Mouse (Mus musculus): Measurements from ENCODE around the gene Grhl3. TPM values are rescaled to one million over a fixed set of nuclear protein-coding genes. Genes with fewer than 3 reads are reported as not detected.
A peak's percentile ranks its signal among the peaks of the same experiment; 100 is the strongest.

Grhl3 gene
- total and polyA plus RNA-seq, 3 experiments = 0.10 TPM; not detected in 2

GRCm38 (mm10) chr4:135493691-135494520 is 79.5 kb downstream of the Grhl3 start:
- peak; percentile 52 for DNase-seq

- no peak for DNase-seq
These were observed 80.2 kb downstream of the Grhl3 start for GRCm38 (mm10) chr4:135493271-135493670.

Small RNAs within 50 kb of the gene (microRNA-seq; reads per million reads assigned to microRNA genes)
- 0 reads per million in 2 experiments for gene Gm25317

Other genes with a start within 250 kb of the Grhl3 start
- gene Srrm1, start 220.3 kb downstream of the Grhl3 start, total RNA-seq (2021) = 100 to 1,000 TPM; 107 to 122 TPM
- 19.4 and 23.2 TPM in 2 replicates for gene Srrm1, start 220.3 kb downstream of the Grhl3 start, polyA plus RNA-seq (2012; rRNA removed)
- gene Ncmap, start 175.4 kb downstream of the Grhl3 start, total RNA-seq (2021) = under 1 TPM in 1 of 2 experiments, not detected in 1; 0.28 TPM
- gene Ncmap, start 175.4 kb downstream of the Grhl3 start, polyA plus RNA-seq (2012; rRNA removed) = 0.15 and 3.2 TPM in 2 replicates
- 10 to 100 TPM; 12.1 to 24.4 TPM for gene Rcan3, start 139.8 kb downstream of the Grhl3 start, total RNA-seq (2021)
- 13.1 and 15.7 TPM in 2 replicates for gene Rcan3, start 139.8 kb downstream of the Grhl3 start, polyA plus RNA-seq (2012; rRNA removed)
- gene Stpg1, start 78.8 kb downstream of the Grhl3 start, total RNA-seq (2021) = under 1 TPM; 0.32 to 0.41 TPM
- 0.35 and 0.65 TPM in 2 replicates for gene Stpg1, start 78.8 kb downstream of the Grhl3 start, polyA plus RNA-seq (2012; rRNA removed)
- gene Nipal3, start 78.6 kb downstream of the Grhl3 start, total RNA-seq (2021) = 10 to 100 TPM; 16.0 to 24.6 TPM
- gene Nipal3, start 78.6 kb downstream of the Grhl3 start, polyA plus RNA-seq (2012; rRNA removed) = 15.2 and 21.6 TPM in 2 replicates
- gene Ifnlr1, start 112.7 kb upstream of the Grhl3 start, total RNA-seq (2021) = under 1 TPM in 1 of 2 experiments, not detected in 1; 0.45 TPM
- 0.04 and 0.08 TPM in 2 replicates for gene Ifnlr1, start 112.7 kb upstream of the Grhl3 start, polyA plus RNA-seq (2012; rRNA removed)
- under 1 TPM; 0.43 to 0.59 TPM for gene Il22ra1, start 154.5 kb upstream of the Grhl3 start, total RNA-seq (2021)
- gene Il22ra1, start 154.5 kb upstream of the Grhl3 start, polyA plus RNA-seq (2012; rRNA removed) = 1.2 and 1.4 TPM in 2 replicates
- gene Myom3, start 186.1 kb upstream of the Grhl3 start, total RNA-seq (2021) = under 1 TPM; 0.40 to 0.55 TPM
- gene Myom3, start 186.1 kb upstream of the Grhl3 start, polyA plus RNA-seq (2012; rRNA removed) = 0.08 and 0.10 TPM in 2 replicates